Mouse (Mus musculus) liver, embryonic 14.5 days (tissue): ENCODE results near the gene Slc17a9. TPM values are rescaled to one million over a fixed set of nuclear protein-coding genes. Genes with fewer than 3 reads are reported as not detected.

Experiments
- ATAC-seq: fragments of 200-750 bp; cut with Nextera tagmentation; 2 replicates; pipeline ENCODE4 v1.8.0; 2017; ENCODE audit warnings: moderate number of reproducible peaks, mild to moderate bottlenecking, moderate library complexity; ENCODE audit not compliant: insufficient read depth
- DNase-seq, 3 experiments: peaks; one replicate each; pipeline ENCODE4 v3.0.0-alpha.2; 2012 to 2013; ENCODE audit warnings: low read depth in 3 of 3, low spot score in 3 of 3
- H3K27ac ChIP-seq: fragments of 300-500 bp; sonication (generic); 2 replicates; pipeline ENCODE4 v1.5.1; 2014; ENCODE audit warnings: moderate library complexity, mild to moderate bottlenecking, control low read depth, inconsistent platforms
- H3K27me3 ChIP-seq: fragments of 300-500 bp; sonication (generic); 2 replicates; pipeline ENCODE4 v1.6.1; 2014; ENCODE audit warnings: mild to moderate bottlenecking, low read length, moderate library complexity; ENCODE audit not compliant: control insufficient read depth, insufficient read depth
- H3K36me3 ChIP-seq: fragments of 300-500 bp; sonication (generic); replicated peaks from 2 replicates; pipeline ENCODE4 v1.6.1; 2014; ENCODE audit warnings: low read depth; ENCODE audit not compliant: control insufficient read depth, insufficient read depth
- H3K4me1 ChIP-seq, 2 experiments: fragments of 200-500 bp in 1 of 2; fragments of 300-500 bp in 1 of 2; sonication (generic) in 1 of 2; replicated peaks; 2 replicates each; pipeline ENCODE4 v1.6.1; 2012 to 2014; ENCODE audit warnings: antibody characterized with exemption in 1 of 2, inconsistent platforms in 1 of 2, low read length in 1 of 2; ENCODE audit not compliant: control insufficient read depth in 2 of 2, insufficient read depth in 2 of 2
- H3K4me2 ChIP-seq: fragments of 300-500 bp; sonication (generic); 2 replicates; pipeline ENCODE4 v1.6.1; 2014; ENCODE audit warnings: low read depth, mild to moderate bottlenecking, control low read depth, moderate library complexity
- H3K4me3 ChIP-seq, 2 experiments: fragments of 200-500 bp in 1 of 2; fragments of 300-500 bp in 1 of 2; sonication (generic) in 1 of 2; 2 replicates each; pipeline ENCODE4 v1.5.1; 2012 to 2014; ENCODE audit warnings: low read depth in 2 of 2, low read length in 2 of 2, mild to moderate bottlenecking in 2 of 2, control low read depth in 1 of 2, inconsistent platforms in 1 of 2, moderate library complexity in 1 of 2; ENCODE audit not compliant: insufficient read depth in 1 of 2
- H3K9ac ChIP-seq: fragments of 300-500 bp; sonication (generic); replicated peaks from 2 replicates; pipeline ENCODE4 v1.6.1; 2014; ENCODE audit warnings: mild to moderate bottlenecking, control low read depth, moderate library complexity
- H3K9me3 ChIP-seq: fragments of 300-500 bp; sonication (generic); 2 replicates; pipeline ENCODE4 v1.6.1; 2016; ENCODE audit warnings: low read length, mixed read lengths; ENCODE audit not compliant: control insufficient read depth
- CTCF ChIP-seq: IDR thresholded peaks from 2 replicates; pipeline ENCODE4 v1.5.1; 2016; ENCODE audit warnings: antibody characterized with exemption, low read depth, control low read depth
- EP300 ChIP-seq: IDR thresholded peaks from 2 replicates; pipeline ENCODE4 v1.6.1; 2016; ENCODE audit warnings: antibody characterized with exemption, low read depth
- WGBS: fragments of 180-500 bp; shearing (Covaris S2); extraction: QIAGEN DNeasy Blood & Tissue Kit; methylation state at CpG from one replicate; pipeline ENCODE4 v1.1.7; 2014; ENCODE audit not compliant: insufficient replicate concordance; 5-methylcytosine and 5-hydroxymethylcytosine counted together
- polyA plus RNA-seq, 2 experiments: library from polyadenylated mRNA; depleted of rRNA in 1 of 2; stranded (reverse) in 1 of 2; unstranded in 1 of 2; fragments of >200 nt; fragmentation: Nextera tagmentation in 1 of 2; extraction: Ambion mirVana in 1 of 2; gene quantifications; 2 replicates each; pipeline versions ENCODE4 v1.2.1 to v1.2.3; 2012 to 2014

Gene Slc17a9
- polyA plus RNA-seq, 2 experiments: 6.8 to 7.7 TPM

DNA sequence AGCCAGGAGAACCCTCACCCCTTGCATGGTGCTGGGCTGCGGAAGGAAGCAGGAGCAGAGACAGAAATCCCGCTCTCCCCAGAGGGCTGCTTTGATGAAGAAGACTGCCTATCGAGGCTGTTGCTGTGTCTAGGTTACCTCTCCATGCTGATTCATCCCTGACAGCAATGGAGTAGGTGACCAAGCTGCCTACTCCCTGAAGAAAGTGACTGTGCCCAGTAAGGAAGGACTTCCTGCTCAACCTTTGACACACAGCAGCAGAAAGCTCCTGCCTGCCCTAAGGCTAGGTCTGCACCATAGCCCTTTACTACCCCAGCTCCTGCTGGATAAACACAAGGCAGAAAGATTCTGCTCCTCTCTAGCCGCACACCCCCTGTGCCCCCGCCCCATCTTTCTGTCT lies 23.8 kb downstream of the Slc17a9 start:
- Histone ChIP-seq H3K27ac (no peak overlapping the region), H3K27me3 (no peaks in the 10 kb centered on the region), H3K9ac (no peak overlapping the region), H3K4me3 (no peak overlapping the region), H3K4me1 (peaks cover 0 to 2% of the 10 kb centered on the region in 2 experiments; a peak in 2 of 4 replicates), H3K36me3 (no peaks in the 10 kb centered on the region), H3K4me2 (no peak overlapping the region), H3K9me3 (no peaks in the 10 kb centered on the region)
- 45% methylated on average over 5 of the region's 5 CpGs for WGBS
- DNase-seq (no peak), ATAC-seq (no peak)
- TF ChIP-seq EP300 (no peak), CTCF (no peak)

DNA sequence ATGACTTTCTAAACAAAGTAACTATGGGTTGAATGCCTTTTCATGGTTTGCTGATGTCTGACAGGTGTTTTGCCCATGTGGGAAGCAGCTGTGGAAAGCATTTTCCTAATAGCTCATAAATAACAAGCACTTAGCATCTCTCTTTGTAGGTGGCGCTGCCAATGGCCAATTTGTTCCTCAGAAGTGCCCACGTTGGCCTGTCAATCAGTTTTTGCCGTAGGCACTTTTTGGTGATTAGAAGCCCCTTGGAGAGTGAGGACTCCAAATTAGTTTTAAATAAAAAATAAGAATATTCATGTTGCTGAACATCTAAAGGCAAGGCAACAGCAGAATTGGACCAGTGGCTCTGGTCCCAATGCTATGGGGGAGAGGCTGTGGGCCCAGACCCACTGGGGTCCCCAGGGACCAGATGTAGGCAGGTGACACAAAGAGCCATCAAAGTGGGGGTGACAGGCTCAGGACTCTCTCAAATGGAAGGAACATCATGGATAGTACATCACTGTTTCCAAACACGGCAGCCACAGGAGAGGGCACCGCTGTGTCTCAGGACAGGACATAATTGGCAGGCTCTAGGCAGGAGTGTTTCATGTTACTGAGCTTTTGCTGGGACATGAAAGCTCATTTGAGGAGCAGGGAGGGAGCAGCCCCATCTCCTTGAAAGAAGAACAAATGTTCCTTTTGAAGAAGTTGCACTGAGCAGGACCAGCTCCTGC lies 30.1 kb downstream of the Slc17a9 start:
- Histone ChIP-seq H3K4me3 (no peak overlapping the region), H3K27me3 (no peaks in the 10 kb centered on the region), H3K36me3 (no peaks in the 10 kb centered on the region), H3K27ac (no peak overlapping the region), H3K9ac (no peak overlapping the region), H3K4me2 (no peak overlapping the region), H3K9me3 (no peaks in the 10 kb centered on the region), H3K4me1 (no peaks in the 10 kb centered on the region)
- 66% methylated on average over 5 of the region's 5 CpGs for WGBS
- TF ChIP-seq CTCF: no peak
- TF ChIP-seq EP300: no peak
- ATAC-seq: no peak
- DNase-seq: no peak

DNA sequence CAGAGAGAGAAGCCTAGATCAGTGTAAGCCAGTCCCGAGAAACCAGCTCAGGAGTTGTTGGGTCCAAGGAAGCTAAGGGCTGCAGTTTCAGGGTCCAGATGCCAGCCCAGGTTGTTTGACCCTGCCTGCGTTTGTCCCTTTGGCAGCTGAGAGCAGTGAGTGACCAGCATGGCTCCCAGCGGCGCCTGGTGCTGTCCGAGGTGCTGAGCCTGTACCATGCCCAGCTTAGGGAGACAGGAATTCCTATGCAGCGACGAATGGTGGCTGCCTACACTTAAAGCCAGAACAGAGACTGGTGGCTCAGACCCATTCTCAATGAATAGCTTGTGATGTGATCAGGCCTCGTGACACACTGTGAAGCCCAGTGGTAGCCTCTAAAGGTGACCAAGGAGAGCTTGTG lies 30.8 kb downstream of the Slc17a9 start:
- WGBS: 4% methylated on average over 8 of the region's 8 CpGs
- Histone ChIP-seq H3K9me3 (no peaks in the 10 kb centered on the region), H3K27me3 (no peaks in the 10 kb centered on the region), H3K4me2 (no peak overlapping the region), H3K4me1 (no peaks in the 10 kb centered on the region), H3K27ac (no peak overlapping the region), H3K9ac (no peak overlapping the region), H3K36me3 (no peaks in the 10 kb centered on the region), H3K4me3 (no peak overlapping the region)
- peak in 1 of 3 experiments; percentile 9 for DNase-seq
- no peak for TF ChIP-seq CTCF
- TF ChIP-seq EP300: no peak
- no peak for ATAC-seq

DNA sequence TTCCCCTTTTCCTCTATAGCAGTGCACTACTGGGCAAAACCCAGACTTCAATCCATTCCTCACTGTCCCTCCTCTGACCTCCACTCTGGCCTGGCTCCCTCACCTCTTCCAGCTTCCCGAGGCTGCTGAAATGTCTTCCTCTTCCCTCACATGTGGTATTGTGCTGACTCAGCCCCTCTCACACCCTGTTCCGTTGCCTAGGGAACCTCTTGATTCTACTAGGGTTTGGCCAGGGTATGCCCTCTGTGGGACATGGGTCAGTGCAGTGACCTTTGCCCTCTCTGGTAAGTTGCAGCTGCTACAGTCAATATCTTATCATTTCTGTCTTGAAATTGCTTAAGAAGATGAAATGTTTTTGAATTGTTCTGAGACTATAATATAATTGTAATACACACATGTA lies 31.7 kb downstream of the Slc17a9 start:
- no peak for DNase-seq
- WGBS: 39% methylated on average over 2 of the region's 2 CpGs
- Histone ChIP-seq H3K9ac (no peak overlapping the region), H3K4me2 (no peak overlapping the region), H3K27me3 (no peaks in the 10 kb centered on the region), H3K27ac (no peak overlapping the region), H3K36me3 (no peaks in the 10 kb centered on the region), H3K4me3 (no peak overlapping the region), H3K4me1 (no peaks in the 10 kb centered on the region), H3K9me3 (no peaks in the 10 kb centered on the region)
- TF ChIP-seq CTCF (no peak), EP300 (no peak)
- ATAC-seq: no peak

DNA sequence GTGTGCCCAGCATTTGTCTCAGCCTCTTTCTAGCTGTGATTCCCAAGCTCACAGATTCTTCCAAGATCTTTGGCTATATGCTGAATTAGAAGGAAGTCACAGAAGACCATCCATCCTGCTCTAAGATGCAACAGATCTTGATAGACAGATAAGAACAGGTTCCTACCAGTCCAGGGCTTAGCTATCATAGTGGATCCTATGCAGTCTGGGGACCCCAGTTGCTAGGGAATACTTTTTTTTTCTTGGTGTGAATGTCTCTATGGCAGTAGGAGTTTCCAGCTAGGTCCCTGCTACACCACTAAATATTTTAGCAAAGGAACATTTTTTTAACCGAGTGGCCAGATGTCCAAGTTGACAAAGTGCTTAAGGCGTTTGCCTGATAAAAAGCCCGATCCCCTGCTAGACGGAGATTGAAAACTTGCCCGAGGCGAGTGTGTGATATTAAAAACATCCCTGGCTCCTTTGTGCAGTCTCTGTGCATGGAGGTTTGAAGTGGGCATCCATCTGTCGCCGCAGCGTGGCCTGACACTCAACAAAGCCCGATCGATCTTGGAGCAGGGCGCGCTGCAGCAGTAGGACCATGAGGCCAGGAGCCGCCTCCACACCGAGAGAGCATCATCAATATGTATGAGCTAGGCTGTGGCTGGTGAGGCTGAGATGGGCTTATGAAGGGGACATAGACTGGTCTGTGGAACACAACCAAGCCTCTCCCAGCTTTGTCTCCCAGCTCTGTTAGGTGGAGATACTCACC lies 33.6 kb downstream of the Slc17a9 start:
- H3K27me3 ChIP-seq: no peaks in the 10 kb centered on the region
- no peak overlapping the region for H3K4me2 ChIP-seq
- WGBS: 50% methylated on average over 15 of the region's 15 CpGs
- no peak for ATAC-seq
- no peaks in the 10 kb centered on the region for H3K36me3 ChIP-seq
- no peak for TF ChIP-seq CTCF
- no peak for TF ChIP-seq EP300
- H3K9ac ChIP-seq: no peak overlapping the region
- H3K9me3 ChIP-seq: no peaks in the 10 kb centered on the region
- no peak for DNase-seq
- H3K27ac ChIP-seq: no peak overlapping the region
- H3K4me1 ChIP-seq: no peaks in the 10 kb centered on the region
- no peak overlapping the region for H3K4me3 ChIP-seq
